Mouse (Mus musculus) adipose tissue, adult 10 weeks (tissue): Measurements from ENCODE around the gene Slc16a5. TPM values are rescaled to one million over a fixed set of nuclear protein-coding genes. Genes with fewer than 3 reads are reported as not detected.

Experiments used
- polyA plus RNA-seq: library from polyadenylated mRNA; stranded (reverse); fragments of 350-450 nt; fragmentation: Illumina TruSeq; extraction: RNeasy Lipid Tissue Mini Kit (QIAGEN cat#74804); gene quantifications from one replicate; pipeline ENCODE4 v1.2.3, GENCODE M21; 2014; ENCODE audit warnings: low read depth, low replicate concordance

Slc16a5 gene
- 0.24 TPM for polyA plus RNA-seq

DNA sequence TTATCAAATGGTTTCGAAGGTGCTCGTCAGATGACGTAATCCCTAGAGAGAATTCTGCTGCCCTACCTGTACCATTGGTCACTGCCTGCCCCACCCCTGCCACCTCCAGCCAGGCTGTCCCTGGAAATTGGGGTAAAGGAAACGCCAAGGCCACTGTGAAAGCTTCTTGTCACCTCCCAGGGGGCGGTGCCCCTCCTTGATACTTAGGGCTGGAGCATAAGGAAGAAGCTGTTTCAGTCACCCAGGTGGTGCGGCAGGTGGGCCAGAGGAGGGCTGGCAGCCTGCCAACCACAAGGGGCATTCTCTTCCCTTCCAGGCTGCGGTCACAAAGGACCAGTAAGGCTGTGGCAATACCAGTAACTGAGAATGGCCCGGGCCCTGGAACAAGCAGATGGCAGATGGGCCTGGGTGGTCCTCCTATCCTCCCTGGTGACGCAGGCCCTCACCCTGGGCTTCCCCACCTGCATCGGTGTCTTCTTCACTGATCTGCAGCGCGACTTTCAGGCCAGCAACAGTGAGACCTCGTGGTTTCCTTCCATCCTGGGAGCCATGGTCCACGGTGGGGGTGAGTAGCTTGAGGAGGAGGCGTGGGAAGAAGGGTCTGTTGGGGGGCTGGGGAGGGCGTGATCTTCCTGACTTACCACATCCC lies at the start of gene Slc16a5:
Gene Slc16a5 (plus strand): TSS at position 232 of the 649 bp plus-strand sequence.

DNA sequence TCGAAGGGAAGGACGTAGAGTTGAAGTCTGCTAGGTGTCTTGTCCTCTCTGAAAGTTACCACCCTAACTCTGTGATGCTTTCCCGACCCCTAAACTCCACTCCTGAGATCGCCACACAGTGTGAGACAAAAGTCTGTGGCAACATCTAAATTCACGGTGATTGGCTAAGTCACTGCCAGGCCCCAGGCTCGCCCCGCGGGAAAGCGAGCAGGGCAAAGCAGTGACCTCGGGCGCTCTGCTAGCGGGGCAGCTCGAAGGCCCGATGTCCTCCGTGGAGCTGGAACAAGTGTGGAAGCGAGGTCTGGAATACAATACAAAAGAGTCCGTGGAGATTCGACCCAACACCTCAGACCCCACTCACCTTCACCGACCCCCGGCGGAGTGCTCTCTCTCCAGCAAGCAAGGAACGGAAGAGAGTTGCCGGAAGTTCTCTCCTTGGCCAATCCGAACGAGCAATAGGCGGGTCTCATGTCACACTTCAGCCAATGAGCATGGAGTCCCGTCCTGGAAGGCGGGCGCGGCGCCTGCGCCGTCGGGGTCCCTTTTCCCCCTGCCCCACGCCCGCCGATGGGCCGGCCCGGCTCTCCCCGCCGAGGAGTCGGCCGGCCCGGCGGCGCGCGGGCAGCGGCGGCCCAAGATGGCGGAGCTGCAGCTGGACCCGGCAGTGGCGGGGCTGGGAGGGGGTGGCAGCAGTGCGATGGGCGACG lies 42.6 kb upstream of the Slc16a5 start, which contains the start of the genes Atp5h and Kctd2:
Gene Atp5h (minus strand): TSS at position 432 of the 707 bp plus-strand sequence.
Gene Kctd2 (plus strand): TSS at position 598 of the 707 bp plus-strand sequence.

GRCm38 (mm10) chr11:115439906-115440595 lies 22.2 kb upstream of the Slc16a5 start, which contains the start of gene Trim80:
TSS of gene Trim80 (plus strand) at chr11:115440545.

GRCm38 (mm10) chr11:115475025-115475757 lies 12.9 kb downstream of the Slc16a5 start, which contains the start of gene Armc7:
TSS of gene Armc7 (plus strand) at chr11:115475667.

DNA sequence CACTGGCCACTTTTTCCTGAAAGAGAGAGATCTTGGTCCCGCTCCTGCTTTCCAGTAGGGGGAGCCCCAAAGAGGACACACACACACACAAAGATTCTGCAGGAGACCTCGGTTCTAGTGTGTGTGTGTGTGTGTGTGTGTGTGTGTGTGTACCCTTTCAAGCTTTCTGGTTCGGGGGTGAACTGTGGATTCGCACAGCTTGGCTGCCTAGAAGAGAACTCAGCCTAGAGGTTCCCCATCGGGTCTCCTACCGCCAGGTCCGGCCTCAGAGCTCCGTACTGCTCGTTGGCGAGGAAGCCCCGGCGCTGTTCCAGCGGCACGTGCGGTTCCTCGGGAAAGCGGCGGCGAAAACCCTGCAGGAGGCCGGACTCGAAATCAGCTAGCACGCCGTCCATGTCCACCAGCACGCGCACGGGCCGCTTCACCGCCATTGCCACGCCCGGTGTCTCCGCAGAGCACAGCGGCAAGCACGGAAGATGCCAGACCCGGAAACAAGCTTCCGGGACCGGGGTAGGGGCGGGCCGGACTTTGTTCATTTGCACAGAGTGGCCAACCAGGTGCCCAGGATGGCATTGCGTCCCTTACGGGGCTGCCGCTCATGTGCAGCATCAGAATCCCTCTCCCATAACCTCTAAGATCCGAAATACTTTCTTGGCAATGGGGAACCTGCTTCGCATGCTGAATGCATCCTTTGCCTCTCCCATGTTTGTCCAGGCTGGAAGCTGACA lies 29.2 kb downstream of the Slc16a5 start, which contains the start of gene Nt5c:
Gene Nt5c (minus strand): TSS at position 507 of the 728 bp plus-strand sequence.

GRCm38 (mm10) chr11:115514238-115514663 lies 52.0 kb downstream of the Slc16a5 start, which contains the start of gene Jpt1:
TSS of gene Jpt1 (minus strand) at chr11:115514387.

Other genes starting within 250 kb of the Slc16a5 start
- not detected for gene Grin2c, start 195.2 kb upstream of the Slc16a5 start, polyA plus RNA-seq
- 9.3 TPM for gene Fdxr, start 185.4 kb upstream of the Slc16a5 start, polyA plus RNA-seq
- 4.6 TPM for gene Fads6, start 164.8 kb upstream of the Slc16a5 start, polyA plus RNA-seq
- not detected for gene Otop2, start 155.3 kb upstream of the Slc16a5 start, polyA plus RNA-seq
- gene Ush1g, start 140.4 kb upstream of the Slc16a5 start, polyA plus RNA-seq, result not detected
- gene Otop3, start 127.7 kb upstream of the Slc16a5 start, polyA plus RNA-seq, result not detected
- 5.4 TPM for gene Hid1, start 94.7 kb upstream of the Slc16a5 start, polyA plus RNA-seq
- gene Cdr2l, start 80.6 kb upstream of the Slc16a5 start, polyA plus RNA-seq, result 4.5 TPM
- gene Mrpl58, start 58.7 kb upstream of the Slc16a5 start, polyA plus RNA-seq, result 64.3 TPM
- gene Atp5h, start 42.5 kb upstream of the Slc16a5 start, polyA plus RNA-seq, result 496 TPM
- gene Kctd2, start 42.3 kb upstream of the Slc16a5 start, polyA plus RNA-seq, result 34.3 TPM
- gene Trim80, start 21.9 kb upstream of the Slc16a5 start, polyA plus RNA-seq, result 1.9 TPM
- gene Armc7, start 13.2 kb downstream of the Slc16a5 start, polyA plus RNA-seq, result 7.0 TPM
- 39.8 TPM for gene Nt5c, start 29.4 kb downstream of the Slc16a5 start, polyA plus RNA-seq
- 72.9 TPM for gene Jpt1, start 51.9 kb downstream of the Slc16a5 start, polyA plus RNA-seq
- gene Sumo2, start 73.8 kb downstream of the Slc16a5 start, polyA plus RNA-seq, result 253 TPM
- gene Nup85, start 102.0 kb downstream of the Slc16a5 start, polyA plus RNA-seq, result 35.1 TPM
- gene Mrps7, start 141.5 kb downstream of the Slc16a5 start, polyA plus RNA-seq, result 54.4 TPM
- gene Gga3, start 141.6 kb downstream of the Slc16a5 start, polyA plus RNA-seq, result 19.1 TPM
- gene Mif4gd, start 150.5 kb downstream of the Slc16a5 start, polyA plus RNA-seq, result 75.7 TPM
- 51.0 TPM for gene Slc25a19, start 165.8 kb downstream of the Slc16a5 start, polyA plus RNA-seq
- gene Grb2, start 246.1 kb downstream of the Slc16a5 start, polyA plus RNA-seq, result 55.1 TPM